Mouse (Mus musculus): ENCODE data around the gene Pcnx. TPM values are rescaled to one million over a fixed set of nuclear protein-coding genes. Genes with fewer than 3 reads are reported as not detected.
A peak's percentile ranks its signal among the peaks of the same experiment; 100 is the strongest.
"Not testable (repeated sequence)": the region's sequence is repeated elsewhere in the genome, so short reads cannot be mapped to it uniquely, and the experiment has no call there.

The Pcnx gene
- polyA plus RNA-seq, 1 experiment from 2014 or later: 8.6 TPM

GRCm38 (mm10) chr12:82002697-82003096, 142.9 kb downstream of the Pcnx start:
- no CpG with 5 or more reads among the region's 6 CpGs for WGBS
- H3K9ac ChIP-seq; H3K4me1 ChIP-seq (replicated peaks); H3K4me2 ChIP-seq; H3K36me3 ChIP-seq; H3K9me3 ChIP-seq (replicated peaks); H3K27ac ChIP-seq; H3K27me3 ChIP-seq; H3K4me3 ChIP-seq: not testable (repeated sequence)
- ATAC-seq (replicated peaks; ENCODE audit: insufficient number of reproducible peaks, insufficient read depth, low FRiP score, low read depth): peak; percentile 78; the same call in 1 of the 2 replicates

DNA sequence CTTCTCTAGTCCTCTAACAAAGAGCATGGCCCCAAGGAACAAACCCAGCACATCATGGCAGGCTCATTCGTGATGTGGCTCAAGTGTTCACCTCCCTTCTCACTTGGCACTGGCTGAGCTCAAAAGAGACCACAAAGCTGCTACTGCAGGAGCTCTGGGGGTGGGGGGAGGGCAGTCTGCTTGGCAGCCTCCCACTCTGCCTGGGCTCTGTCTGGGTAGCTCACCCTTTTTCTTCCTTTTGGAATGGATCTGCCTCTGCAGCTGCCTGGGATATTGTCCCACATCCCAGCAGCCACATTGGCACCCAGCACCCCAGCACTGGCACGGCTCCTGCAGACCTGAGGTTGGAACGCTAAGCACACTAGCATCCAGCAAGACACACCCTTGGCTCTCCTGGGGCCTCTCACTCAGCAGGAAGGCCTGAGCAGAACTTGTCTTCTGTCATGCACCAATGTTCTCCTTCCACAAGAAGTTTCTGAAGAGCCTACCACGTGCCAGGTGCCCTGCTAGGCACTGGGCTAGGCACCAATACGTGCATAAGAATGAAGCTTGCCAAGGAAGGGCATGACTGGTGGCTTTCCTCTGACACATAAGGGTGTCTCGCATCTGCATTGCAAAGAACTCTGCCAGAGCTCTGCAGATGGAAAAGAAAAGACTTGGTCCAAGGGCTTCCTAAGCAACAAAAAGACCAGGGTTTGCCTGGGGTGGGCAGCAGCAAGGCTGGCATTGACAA, 166.2 kb downstream of the Pcnx start:
- H3K27me3 ChIP-seq; H3K27ac ChIP-seq; H3K4me3 ChIP-seq; H3K4me1 ChIP-seq (replicated peaks); H3K36me3 ChIP-seq; H3K4me2 ChIP-seq; H3K9ac ChIP-seq; H3K9me3 ChIP-seq (replicated peaks); ATAC-seq (replicated peaks; ENCODE audit: insufficient number of reproducible peaks, insufficient read depth, low FRiP score, low read depth): not testable (repeated sequence)
- no CpG with 5 or more reads among the region's 6 CpGs for WGBS

GRCm38 (mm10) chr12:82033524-82033923, 173.7 kb downstream of the Pcnx start:
- not testable (repeated sequence) for H3K4me1 ChIP-seq (replicated peaks); H3K36me3 ChIP-seq; H3K27me3 ChIP-seq; H3K4me2 ChIP-seq; H3K9ac ChIP-seq; H3K4me3 ChIP-seq; H3K9me3 ChIP-seq (replicated peaks); H3K27ac ChIP-seq
- WGBS: no CpG with 5 or more reads among the region's 6 CpGs
- peak; percentile 74; the same call in 1 of the 2 replicates for ATAC-seq (replicated peaks; ENCODE audit: insufficient number of reproducible peaks, insufficient read depth, low FRiP score, low read depth)

GRCm38 (mm10) chr12:82033973-82034372, 174.2 kb downstream of the Pcnx start:
- not testable (repeated sequence) for H3K4me3 ChIP-seq; H3K9ac ChIP-seq; H3K9me3 ChIP-seq (replicated peaks); H3K27me3 ChIP-seq; H3K4me1 ChIP-seq (replicated peaks); ATAC-seq (replicated peaks; ENCODE audit: insufficient number of reproducible peaks, insufficient read depth, low FRiP score, low read depth); H3K27ac ChIP-seq; H3K4me2 ChIP-seq; H3K36me3 ChIP-seq
- no CpG with 5 or more reads among the region's 6 CpGs for WGBS

DNA sequence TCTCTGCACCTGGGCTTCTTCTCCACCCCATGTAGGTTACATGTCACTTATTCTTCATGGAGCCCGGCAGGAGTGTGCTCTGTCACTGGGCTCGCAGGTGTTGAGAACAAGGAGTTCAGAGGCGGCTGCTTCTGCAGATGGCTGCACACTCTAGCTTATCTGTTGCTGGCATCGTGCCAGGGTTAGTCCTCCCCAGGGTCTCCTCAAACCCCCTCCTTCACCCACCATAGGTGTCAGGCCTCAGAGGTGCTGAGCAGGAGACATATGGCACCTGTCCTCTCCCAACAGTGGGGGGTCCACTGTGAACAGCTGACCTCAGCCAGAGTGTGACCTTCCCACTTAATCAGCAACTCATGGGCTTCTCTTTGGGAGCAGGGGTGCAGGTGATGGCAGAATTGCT, 184.3 kb downstream of the Pcnx start:
- H3K27me3 ChIP-seq; H3K4me3 ChIP-seq; H3K9ac ChIP-seq; H3K4me2 ChIP-seq; H3K9me3 ChIP-seq (replicated peaks); H3K36me3 ChIP-seq; H3K4me1 ChIP-seq (replicated peaks); H3K27ac ChIP-seq: not testable (repeated sequence)
- peak; percentile 27; the same call in 1 of the 2 replicates for ATAC-seq (replicated peaks; ENCODE audit: insufficient number of reproducible peaks, insufficient read depth, low FRiP score, low read depth)
- WGBS: no CpG with 5 or more reads among the region's 4 CpGs

Other genes with a start within 250 kb of the Pcnx start
- 3.7 and 4.7 TPM in 2 replicates for gene Ttc9, start 228.8 kb upstream of the Pcnx start, polyA plus RNA-seq (2015; fragmentation: Nextera tagmentation; extraction: Ambion mirVana)
- 0.19 and 0.30 TPM in 2 replicates for gene Map3k9, start 78.8 kb upstream of the Pcnx start, polyA plus RNA-seq (2015; fragmentation: Nextera tagmentation; extraction: Ambion mirVana)

Data from heart, embryonic 15.5 days (tissue).